Mouse (Mus musculus) fat pad, adult 2 months (tissue): ENCODE data around the gene Hnrnph3.

Experiments
- DNase-seq: peaks from one replicate; pipeline ENCODE4 v3.0.0-alpha.2; 2011; ENCODE audit warnings: low read depth, low spot score; ENCODE audit errors: extremely low read depth

The Hnrnph3 gene

DNA sequence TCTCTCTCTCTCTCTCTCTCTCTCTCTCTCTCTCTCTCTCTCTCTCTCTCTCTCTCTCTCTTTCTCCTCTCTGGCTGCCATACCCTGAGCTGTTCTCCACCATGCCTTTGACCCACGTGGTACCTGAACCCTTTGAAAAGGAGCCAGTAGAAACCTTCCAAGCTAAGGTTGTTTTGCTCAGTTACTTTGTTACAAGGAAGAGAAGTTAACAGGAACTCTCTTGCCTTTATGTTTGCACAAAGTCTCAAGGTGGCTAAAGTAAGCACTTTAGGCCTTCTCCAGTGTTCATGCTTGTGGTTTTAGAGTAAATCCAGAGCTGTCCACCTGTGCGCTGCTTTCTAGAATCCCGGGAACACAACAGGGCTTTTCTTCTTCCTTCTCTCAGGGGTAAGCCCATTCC, 8.2 kb upstream of the Hnrnph3 start:
- DNase-seq, result no peak

DNA sequence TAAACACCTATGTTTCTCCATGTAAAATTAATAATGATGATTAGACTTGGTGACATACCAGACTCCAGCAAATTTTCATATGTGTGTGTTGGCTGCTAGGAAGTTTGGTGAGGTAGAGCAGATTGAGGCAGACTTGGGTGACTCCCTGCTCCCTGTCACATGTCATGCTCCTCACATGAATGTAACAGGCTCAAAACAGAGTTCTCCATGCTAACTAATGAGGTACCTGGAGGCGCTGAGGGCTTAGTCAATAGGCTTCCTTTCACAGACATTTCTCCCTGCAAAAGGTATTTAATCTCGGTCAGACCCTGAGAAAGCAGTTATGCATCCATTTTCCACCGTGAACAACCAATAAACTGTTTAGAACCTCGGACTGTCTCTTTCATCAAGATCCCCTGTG, 4.4 kb upstream of the Hnrnph3 start:
- no peak for DNase-seq

DNA sequence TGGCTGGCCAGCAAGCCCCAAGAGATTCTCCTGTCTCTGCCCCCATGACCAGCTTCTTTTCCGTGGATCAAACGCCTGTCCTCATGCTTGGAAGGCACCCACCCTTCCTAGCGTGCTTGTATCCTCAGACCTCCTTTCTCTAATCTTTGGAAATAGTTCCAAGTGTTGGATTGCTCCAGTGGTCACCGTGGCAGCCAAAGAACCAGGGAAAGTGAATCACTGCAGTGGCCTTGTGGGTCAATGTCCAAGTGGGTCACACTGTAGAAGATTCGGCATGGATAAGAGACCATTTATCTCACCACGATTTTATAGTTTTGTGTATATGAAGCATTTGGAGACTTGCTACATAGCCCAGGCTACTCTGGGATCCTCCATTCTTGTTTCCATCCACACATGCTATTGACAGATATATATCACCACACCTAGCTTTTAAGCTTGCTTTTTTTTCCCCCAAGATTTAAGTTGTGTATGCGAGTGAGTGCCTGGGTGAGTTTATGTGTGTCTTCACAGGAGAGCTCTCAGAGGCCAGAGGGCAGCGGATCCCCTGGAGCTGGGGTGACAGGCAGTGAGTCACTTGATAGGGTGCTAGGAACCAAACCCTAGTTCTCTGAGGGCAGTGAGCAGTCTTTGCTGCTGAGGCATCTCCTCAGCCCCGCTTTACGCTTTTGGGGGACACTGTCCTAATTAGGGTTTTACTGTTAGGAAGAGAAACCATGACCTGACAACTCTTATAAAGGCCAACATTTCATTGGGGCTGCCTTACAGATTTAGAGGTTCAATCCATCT, 3.6 kb upstream of the Hnrnph3 start:
- no peak for DNase-seq

DNA sequence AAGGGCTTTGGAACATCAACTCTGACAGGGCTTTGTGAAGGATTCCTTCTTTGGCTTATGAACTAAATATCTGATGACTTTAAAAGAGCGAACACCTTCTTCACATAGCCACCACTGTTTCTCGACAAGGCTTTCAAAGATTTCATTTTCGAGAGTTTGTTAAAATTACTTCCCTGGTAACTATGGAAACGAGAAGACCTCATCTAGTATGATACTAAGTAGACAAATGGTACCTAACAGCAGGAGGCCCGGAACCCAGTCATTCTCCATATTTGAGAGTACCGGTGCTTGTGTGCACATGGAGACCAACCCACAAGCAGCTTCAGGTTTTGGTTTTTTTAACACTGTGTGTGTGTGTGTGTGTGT, 2.8 kb upstream of the Hnrnph3 start:
- DNase-seq, result no peak

DNA sequence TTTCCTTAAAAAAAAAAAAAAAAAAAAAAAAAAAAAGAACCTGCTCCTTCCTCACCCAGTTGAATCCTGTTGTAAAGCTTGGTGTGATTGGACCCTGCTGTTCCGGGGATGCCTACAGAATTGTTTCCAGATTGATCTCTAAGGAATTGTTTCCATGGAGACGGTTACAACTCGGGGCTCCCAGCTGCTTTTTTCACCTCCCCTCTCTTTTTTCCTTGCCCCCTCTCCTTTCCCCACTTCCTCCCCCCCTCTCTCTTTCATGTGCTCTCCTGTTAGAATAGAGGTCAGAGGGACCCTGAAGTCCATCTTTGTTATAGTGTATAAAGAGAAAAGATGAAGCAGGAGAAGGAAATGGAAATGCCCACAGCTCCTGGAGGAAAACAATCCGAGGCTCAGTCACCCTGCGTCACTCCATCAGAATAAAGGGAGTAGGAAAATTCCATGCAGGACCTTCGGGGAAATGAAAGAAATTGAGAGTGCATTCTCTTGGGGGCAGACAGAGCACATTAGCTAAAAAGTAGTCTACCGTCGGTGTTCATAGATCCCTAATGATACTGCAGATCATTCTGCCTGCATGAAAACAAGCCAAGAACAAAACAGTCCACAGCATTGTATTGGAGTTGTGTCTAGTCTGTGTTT, 2.3 kb upstream of the Hnrnph3 start:
- DNase-seq, result no peak

DNA sequence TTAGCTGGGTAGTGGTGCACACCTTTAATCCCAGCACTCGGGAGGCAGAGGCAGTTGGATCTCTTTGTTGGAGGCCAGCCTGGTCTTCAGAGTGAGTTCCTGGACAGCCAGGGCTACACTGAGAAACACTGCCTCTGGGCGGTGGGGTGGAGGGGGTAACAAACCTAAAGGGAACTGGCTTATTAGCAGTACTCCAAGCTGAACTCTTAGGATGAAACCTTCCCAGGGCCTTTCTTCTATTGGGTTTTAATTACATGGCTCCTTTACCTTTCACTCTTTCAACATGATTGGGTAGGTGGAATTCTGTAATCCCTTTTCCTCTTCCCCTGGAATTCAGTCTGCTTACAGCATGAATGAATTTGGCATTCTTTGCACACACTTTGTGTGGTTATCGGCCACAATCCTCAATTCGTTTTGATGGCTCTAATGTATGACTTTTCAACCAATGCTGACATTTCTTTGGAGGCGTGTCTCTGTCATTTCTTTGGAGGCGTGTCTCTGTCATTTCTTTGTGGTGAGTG, 1.5 kb upstream of the Hnrnph3 start:
- DNase-seq, result no peak

DNA sequence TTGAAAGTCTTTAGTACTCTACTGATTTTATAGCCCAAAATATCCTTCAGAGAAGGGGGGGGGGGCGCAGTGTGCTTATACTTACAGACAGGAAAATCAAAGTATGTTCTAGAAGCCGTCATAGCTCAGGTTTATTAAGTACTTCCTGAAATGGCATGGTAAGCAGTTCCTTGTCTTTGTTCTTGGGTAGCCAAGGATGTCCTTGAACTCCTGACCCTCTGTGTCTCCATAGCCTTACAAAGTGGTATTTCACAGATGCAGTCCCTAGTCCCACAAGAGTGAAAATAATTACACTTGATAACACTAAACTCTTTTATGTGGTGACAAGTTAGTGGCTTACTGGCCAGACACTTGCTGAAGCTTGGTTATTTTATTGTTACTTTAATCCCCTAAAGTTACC, 999 bp upstream of the Hnrnph3 start:
- DNase-seq, result no peak

DNA sequence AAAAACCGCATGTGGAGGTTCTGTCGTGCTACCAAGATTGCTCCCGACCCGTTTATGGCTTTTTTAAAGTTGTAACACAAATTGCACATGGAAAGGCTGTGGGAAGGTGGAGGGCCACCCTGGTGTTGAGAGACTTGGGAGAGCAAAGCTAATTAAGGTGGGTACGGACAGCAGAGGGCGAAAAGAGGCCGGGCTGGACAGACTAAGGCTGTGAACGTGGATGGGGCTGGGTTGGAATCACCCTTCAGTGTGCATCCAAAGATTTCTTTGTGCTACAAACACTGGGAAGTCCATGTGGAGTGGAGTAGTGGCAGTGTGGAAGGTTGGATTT, 528 bp upstream of the Hnrnph3 start:
- DNase-seq, result no peak

DNA sequence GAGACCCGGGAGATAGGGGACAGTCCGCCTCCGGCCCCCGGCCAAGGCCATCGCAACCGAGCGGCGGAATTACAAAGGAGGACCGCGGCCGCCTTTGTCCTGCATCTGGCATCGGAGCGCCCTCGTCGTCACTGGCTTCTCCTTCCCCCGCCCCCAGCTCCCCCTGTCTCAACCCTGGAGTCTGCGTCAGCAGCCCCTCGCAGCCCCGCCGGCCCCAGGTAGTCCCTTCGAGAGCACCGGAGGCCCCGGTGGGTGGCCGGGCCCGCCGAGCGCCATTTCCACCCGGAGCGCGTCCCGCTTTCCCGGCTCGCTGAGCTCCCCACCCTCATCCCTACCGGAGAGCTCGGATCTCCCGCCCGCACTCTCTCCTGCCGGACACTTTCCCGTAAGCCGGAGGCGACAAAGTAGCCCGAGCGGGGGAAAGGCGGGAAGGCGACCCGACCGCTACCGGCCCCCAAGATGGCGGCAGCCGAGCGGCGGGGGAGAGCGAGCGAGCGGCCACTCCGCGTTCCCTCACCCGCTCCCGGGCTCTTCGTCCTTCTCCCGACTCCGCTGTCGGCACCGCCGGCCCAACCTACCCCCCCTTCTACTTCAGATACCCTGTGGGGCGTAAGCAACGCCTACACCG, 782 bp downstream of the Hnrnph3 start:
- DNase-seq, result no peak

DNA sequence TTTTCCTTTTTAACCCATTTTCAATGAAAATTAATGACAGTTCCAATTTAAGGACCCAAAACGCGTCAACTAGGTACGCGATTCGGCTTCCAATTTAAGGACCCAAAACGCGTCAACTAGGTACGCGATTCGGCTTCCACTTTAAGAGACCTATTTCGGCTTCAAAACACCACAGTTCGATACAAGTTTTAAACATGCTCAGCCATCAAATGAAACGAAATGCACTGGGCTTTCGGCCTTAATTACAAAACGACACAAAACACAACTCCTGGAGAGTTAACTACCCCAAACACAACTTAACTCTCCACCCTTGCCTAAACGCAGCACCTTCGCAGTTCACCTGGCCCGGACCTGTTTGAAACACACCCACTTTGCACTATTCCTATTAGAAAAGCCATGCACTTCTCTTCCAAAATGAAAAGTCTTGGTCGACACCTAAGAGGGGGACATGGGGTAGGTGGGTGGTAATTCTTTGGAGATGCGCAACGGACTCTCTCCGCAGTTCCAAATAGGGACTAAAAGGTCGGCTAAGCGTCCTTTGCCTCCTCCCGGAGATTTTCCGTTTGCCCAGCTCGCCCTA, 1.4 kb downstream of the Hnrnph3 start:
- DNase-seq, result no peak

DNA sequence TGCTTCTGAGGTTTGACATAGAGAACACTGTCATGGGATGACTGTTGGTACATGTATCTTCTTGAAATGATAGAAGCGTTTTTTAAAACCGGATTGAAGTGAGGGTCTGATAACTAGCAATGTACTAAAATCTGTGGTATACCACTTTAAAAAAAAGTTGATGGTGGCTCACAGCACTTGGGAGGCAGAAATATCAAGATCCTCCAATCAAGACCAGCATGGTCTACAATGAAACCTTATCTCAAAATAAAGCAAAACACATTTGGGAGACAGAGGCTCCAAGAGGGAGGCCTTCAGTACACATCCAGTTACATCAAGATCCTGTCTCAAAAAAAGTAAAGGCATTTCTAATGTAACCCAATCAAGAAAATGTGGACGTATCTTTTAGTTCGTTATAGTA, 2.3 kb downstream of the Hnrnph3 start:
- no peak for DNase-seq

DNA sequence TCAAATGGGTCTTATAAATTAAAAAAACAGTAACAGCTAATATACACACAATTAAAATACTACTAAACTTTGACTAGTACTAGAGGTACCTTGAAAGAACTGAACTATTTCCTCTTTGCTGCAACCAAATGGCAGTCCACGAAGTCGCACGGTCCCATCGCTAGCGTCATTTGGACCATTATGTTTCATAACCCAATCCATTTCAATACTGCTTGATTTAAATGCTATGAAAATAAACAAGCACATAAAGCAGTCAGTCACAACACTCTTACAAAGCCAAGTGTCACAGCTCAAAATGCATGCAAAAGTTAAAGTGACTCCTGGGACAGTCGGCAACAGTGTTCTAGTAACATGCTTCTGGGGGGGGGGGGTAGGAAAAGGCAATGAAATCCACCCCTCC, 4.7 kb downstream of the Hnrnph3 start:
- DNase-seq, result no peak

DNA sequence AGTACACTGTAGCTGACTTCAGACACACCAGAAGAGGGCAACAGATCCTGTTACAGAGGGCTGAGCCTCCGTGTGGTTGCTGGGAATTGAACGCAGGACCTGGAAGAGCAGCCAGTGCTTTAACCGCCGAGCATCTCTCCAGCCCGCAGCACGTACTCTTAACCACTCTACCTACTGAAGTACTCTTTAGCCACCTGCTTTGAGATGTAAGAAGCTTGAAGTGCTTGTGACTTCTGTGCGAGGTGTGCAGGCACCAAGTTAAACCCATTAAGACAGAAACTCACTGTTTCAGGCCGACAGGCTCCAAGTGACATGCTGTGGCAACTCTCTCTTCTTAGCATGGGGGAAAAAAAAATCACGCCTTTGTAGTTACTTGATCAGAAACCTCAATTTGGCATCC, 9.8 kb downstream of the Hnrnph3 start:
- no peak for DNase-seq

DNA sequence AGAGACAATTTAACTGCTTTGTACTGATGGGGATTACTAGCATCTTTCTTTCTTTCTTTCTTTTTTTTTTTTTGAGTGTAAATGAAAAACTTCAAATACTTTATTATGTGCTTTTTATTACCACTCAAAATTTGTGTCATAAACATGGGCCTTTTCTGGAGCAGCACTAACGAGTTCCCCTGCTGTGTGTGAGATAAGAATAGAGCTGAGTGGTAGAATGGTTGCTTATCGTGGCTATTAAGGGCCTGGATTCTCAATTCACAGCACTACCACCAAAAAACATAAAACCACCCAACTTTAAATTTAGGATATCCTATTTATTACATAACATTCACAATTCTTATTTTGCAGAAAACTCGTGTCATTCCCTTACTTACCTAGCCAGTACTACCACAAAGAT, 10.5 kb downstream of the Hnrnph3 start:
- DNase-seq, result no peak

DNA sequence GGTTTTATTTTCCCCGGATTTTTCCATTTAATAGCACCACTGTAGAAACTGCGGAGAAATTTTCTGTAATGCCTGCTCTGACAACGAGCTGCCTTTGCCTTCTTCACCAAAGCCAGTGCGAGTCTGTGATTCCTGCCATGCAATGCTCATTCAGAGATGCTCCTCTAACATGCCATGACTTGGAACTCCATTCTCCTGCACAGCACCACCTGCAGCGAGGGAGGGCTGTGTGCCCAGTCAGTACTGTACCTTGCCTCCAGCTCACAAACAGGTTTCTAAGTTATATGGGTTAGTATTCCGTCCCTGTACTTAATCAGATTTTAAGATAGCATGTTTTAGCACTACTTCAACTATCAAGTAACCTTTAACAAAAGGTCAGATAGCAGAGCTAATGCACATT, 12.5 kb downstream of the Hnrnph3 start:
- no peak for DNase-seq

DNA sequence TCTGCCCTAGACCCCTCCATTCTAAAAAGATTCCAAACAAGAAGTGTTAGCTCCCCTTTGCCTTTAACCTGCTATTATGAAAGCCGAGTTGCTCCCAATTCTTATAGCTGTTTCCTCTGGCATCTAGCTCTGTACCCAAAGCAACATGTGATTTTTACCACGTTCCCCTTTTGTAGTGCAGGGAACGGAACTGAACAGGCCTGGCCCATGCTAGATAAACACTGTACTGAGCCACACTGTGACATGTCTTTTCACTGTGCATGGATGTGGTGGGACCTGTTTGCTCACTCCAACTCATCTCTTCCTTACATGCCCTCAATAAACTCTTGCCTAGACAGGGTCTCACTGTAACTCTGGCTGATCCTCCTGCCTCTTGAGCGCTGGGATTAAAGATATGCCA, 13.7 kb downstream of the Hnrnph3 start:
- no peak for DNase-seq

DNA sequence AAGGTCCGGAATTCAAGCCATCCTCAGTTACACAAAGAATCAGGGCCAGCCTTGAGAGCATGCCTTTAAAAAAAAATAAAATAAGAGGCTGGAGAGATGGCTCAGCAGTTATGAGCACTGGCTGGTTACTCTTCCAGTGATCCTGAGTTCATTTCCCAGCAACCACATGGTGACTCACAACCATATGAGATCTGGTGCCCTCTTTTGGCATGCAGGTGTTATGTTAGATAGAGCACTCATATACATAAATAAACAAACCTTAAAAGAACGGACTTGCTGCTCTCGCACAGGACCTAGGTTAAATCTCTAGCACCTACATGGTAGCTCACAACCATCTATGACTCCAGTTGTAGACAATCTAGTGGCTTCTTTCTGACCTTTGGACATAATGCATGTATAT, 15.8 kb downstream of the Hnrnph3 start:
- DNase-seq, result no peak

DNA sequence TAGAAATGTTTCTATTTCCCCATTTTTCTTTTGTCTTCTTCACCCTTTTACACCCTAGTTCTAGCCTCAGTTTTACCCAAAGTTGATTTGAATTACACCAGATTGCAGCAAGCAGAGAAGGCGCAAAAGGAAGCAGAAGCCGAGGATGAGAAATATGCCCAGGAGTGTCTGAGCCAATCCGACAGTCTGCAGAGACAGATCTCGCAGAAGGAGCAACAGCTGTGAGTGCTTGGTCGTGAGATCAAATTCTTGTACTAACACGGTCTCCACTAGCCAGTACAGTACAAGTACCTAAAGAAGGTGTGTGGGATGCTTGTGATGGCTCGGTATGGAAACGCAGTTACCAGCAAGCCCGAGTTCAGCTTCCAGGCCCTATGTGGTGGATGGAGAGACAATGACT, 19.5 kb downstream of the Hnrnph3 start:
- no peak for DNase-seq

DNA sequence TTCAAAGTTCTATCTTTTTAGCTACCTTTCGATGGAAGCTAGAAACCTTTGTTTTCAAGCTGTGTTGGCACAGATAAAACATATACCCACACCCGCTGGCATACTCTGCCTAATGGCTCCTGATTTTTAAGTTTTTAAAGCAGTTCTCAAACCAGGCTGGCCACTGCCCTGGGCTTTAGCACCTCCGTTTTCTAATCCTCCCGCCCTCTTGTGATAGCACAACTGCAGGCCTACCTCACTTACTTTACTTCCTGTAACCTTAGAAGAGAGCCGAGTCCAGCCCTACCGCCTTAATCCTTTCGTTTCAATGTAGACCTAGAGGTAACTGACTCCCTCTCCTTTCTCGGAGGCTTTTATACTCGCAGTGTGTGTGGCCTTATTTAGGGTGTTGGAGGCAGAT, 20.8 kb downstream of the Hnrnph3 start:
- no peak for DNase-seq

DNA sequence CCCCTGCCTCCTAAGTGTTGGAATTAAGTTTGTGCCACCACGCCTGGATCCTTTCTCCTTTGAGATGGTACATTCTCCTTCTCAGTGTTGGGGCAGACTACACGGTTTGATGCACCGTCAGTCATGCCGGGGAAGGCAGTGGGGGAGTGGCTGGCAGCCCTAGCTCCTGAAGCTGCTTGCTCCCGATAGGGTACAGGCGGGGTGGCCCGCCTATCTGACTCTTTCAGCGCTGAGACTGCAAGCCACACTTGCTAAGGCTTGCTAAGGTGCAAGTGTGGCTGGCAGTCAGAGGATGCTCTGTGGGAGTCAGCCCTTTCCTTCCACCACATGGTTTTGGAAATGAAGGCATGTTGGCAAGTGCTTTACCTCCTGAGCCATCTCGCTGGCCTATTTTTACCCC, 23.4 kb downstream of the Hnrnph3 start:
- no peak for DNase-seq

DNA sequence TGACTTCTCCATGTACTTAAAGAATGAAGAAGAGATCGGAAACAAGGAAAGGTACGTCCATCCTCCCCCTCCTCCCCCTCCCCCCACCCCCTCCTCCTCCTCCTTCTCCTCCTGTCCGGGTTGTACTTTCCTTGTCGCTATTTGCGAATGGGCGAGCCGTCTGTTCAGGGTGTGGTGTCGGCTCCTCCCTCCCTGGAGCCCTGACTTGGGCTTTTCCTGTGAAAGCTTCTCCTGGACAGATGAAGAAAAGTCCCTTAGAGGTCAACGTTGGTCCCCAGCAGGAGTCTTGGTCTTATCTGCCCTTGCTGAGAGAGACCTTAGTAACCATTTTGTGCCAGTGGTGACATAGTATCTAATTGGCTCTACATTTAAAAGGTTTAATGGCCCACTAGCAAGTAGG, 30.0 kb downstream of the Hnrnph3 start:
- DNase-seq, result no peak

DNA sequence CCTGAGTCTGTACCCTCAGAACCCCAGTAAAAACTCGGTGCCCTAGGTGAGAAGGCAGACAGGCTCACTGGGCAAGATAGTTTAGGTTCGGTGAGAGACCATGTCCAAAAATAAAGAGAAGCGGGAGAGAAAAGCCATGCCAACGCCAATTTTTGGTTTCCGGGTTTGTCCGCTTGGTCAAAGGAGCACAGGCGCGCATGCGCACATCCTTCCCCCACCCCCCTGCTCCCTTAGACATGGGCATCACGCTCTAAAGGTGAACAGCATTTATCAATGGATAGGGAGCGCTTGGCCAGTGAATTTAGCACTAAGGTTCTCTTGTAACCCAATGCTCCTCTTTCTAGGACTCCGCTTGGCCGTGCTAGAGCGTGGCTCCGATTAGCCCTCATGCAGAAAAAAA, 33.4 kb downstream of the Hnrnph3 start:
- DNase-seq, result no peak
